Mouse (Mus musculus): ENCODE results near the gene Ksr1.

Ksr1 gene

GRCm38 (mm10) chr11:79099032-79099431, 47.2 kb downstream of the Ksr1 start:
- in situ Hi-C loops (cut with MboI, MseI), result no loop called here

DNA sequence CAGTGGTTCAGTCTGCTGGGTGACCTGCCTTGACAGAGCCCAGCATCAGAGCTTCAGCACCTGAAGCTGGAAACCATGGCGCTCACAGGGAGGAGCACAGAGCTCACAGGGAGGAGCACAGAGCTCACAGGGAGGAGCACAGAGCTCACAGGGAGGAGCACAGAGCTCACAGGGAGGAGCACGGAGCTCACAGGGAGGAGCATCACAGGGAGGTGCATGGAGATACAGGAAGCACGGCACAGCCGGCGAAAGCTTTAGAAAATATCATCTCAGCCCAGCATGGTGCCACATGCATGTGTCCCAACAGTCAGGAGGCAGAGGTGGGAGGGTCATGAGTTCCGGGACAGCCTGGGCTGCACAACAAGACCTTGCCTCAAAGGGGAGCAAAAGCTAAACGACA, 48.5 kb downstream of the Ksr1 start:
- in situ Hi-C loops (cut with MboI, MseI), result no loop called here

DNA sequence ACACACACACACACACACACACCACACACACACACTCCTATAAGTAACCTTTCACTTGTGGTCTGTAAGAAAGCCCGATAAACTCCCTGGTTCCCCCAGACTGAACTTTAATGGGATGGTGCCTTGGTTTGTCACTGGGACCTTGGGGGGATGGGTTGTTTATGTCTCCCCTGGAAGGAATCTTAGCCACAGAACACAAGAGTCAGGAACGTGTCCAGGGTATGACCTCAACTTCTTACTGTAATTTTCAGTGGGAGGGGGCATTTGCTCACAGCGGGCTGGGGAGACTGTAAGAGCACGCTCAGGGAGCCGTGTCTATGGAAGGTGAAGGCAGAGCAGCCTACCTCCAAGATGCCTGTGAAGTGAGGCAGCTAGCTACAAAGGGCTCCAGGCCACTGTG, 49.5 kb downstream of the Ksr1 start:
- in situ Hi-C loops (cut with MboI, MseI), result no loop called here

DNA sequence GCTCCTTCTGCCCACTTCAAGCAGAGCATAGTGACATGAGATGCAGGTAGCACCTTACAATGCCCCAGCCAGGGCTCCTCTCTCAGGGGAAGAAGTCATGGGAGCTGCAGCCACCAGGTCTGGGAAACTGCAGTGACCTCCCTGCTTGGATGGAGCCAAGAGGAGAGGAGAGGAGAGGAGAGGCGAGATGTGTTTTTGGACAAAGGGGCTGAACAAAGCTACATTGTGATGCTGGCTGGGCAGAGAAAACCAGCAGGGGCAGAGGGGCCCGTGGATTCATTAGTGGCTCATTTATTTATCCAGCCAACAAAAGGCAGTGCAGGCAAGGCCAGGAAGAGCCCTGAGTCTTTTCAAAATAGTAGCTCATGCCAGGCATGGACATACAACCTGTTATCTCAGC, 50.5 kb downstream of the Ksr1 start:
- in situ Hi-C loops (cut with MboI, MseI), result no loop called here

GRCm38 (mm10) chr11:79094727-79095126, 51.5 kb downstream of the Ksr1 start:
- in situ Hi-C loops (cut with MboI, MseI), result no loop called here

GRCm38 (mm10) chr11:79093986-79094695, 52.1 kb downstream of the Ksr1 start:
- in situ Hi-C loops (cut with MboI, MseI), result no loop called here

DNA sequence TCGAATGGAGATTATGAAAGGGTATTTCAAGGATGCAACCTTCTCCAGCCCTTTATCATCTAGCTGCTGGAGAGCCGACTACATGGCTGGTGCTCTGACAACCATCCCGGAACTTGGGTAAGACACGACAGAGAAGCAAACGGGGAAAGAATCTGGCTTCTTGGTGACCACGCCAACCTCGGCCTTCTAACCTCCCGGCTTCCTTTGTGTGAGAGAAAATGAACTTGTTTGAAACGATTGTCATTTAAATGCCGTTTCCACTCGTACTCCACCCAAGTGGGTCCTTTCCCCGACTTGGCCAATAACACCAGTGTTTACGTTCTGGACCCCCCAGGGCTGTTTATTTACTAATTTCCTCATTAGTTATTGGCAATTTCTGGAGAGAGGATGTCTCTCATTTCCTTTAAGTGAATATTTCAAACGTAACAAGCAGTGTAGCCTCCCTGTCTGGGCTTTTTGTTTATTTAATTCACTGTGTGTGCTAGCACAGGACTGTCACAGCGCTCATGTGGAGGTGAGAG, 52.8 kb downstream of the Ksr1 start:
- in situ Hi-C loops (cut with MboI, MseI), result no loop called here

GRCm38 (mm10) chr11:79092802-79093201, 53.4 kb downstream of the Ksr1 start:
- in situ Hi-C loops (cut with MboI, MseI), result no loop called here

GRCm38 (mm10) chr11:79092245-79092644, 54.0 kb downstream of the Ksr1 start:
- in situ Hi-C loops (cut with MboI, MseI), result no loop called here

GRCm38 (mm10) chr11:79089756-79090155, 56.5 kb downstream of the Ksr1 start:
- in situ Hi-C loops (cut with MboI, MseI), result no loop called here

DNA sequence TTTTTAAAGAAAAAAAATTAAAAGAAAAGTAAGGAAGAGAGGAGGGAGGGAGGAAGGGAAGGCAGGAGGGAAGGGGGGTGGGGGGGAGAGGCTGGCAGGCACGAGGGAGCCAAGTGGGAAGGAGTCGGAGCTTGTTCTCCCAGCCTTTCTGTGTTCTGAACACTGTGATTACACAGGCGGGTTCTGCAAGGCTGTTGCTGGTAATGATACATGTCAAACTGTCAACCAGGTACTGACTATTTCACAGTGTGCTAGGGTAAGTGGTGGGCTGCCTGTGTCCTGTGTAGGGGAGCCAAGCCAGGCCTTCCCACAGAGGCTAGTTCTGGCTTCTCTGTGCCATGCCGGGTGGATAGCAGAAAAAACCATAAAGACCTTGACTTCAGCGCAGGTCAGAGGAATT, 57.2 kb downstream of the Ksr1 start:
- in situ Hi-C loops (cut with MboI, MseI), result no loop called here

DNA sequence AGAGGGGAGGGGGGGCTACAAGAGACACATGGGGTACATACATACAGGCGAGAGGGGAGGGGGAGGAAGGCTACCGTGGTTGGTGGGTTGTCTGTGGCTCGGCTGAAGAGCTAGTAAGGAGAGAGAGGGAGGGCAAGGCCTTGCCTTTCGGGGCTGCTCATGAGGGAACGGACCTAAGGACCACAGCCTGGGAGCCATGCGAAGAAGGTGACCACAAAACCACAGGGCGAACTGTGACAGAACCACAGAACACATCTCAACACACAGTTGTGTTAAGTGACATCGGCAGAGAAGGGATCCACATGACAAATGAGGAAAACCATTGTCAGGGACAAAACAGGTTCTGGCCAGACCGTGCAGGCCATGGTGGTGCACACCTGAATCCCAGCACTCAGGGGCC, 57.9 kb downstream of the Ksr1 start:
- in situ Hi-C loops (cut with MboI, MseI), result no loop called here

DNA sequence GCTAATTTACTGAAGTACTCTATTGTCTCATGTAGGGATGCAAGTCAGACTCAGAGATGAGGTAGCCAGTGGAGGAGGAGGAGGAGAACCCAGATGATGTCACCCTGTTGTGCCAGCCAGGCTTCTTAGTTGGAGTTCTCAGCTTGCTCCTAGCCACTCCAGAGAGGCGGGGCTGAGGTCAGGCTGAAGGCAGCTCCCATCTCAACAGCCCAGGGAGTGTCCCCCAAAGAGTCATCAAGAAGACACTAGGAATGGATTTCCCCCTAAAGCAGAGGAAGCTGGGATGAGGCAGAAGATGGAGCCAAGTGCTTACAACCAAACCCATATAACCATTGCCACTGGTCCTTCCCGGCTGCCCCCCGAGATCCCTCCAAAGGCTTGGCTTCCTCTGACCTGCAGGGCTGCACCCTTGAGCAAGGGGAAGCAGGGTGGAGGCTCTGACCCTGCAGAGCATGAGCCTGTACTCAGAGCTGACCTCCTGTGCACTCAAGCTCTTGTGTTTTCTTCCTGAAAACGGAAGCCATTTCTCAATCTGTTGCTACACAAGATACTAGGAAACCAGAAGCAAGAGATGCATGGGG, 58.4 kb downstream of the Ksr1 start:
- in situ Hi-C loops (cut with MboI, MseI), result no loop called here

DNA sequence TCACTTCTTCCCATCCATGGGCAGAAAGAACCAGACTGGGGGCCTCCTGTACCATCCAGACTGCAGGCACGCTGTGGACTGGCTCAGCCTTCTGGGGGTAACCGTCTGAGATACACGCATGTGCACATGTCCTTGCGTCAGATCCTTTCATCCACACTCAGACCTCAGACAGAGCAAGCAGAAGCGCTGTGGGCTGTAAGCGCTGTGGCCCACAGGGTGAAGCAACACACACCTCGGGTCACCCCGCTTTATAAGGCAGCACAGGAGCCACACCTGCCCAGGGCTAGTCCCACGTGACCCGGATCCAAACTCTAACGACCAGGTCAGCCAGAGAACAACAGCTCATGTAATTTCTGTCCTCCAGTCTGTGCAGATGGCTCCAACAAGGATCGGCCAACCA, 59.4 kb downstream of the Ksr1 start:
- in situ Hi-C loops (cut with MboI, MseI), result no loop called here

DNA sequence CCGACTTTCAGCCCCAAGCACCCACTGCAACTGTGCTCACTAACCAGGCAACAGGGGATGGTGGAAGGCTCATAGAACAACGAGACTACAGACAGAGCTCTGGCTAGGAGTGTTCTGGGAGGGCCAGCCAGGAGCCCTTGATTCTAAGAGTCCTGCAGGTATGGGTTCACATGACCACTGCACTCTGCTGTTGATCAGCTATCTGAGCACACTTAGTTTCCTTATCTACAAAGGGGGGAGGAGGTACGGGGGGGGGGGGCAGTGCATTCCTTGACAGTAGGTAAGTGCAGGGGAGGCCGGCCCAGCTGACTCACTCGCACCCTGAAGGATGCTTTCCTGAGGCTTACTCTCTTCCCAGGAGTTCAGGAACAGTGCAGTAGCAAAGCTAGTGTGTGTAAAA, 61.1 kb downstream of the Ksr1 start:
- in situ Hi-C loops (cut with MboI, MseI), result no loop called here

- in situ Hi-C loops (cut with MboI, MseI), result no loop called here
Observed at GRCm38 (mm10) chr11:79083018-79083441, 63.2 kb downstream of the Ksr1 start.

GRCm38 (mm10) chr11:79080965-79081891, 65.0 kb downstream of the Ksr1 start:
- in situ Hi-C loops (cut with MboI, MseI), result no loop called here

GRCm38 (mm10) chr11:79080081-79080480, 66.1 kb downstream of the Ksr1 start:
- in situ Hi-C loops (cut with MboI, MseI), result no loop called here

DNA sequence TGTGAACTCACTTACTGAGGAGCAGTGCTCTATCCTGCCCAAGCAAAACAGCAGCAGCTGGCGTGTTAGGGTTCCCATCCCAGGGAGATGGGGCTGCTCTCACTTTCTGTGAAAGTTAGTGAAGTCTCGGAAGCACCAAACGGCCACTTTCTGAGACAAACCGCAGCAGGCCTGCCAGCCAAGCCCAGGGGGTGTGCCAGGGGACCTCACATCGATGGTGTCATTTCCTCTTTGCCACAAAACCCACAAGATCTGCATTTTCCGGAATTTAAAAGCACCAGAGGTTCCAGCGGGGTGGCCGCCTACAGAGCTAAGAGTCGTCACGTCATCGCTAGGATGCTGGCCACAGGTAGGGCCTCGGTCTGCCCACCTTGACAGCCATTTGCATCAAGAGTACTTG, 69.7 kb downstream of the Ksr1 start:
- in situ Hi-C loops (cut with MboI, MseI), result loop anchor here (10.0 kb wide), 1 partner anchor 68 kb away; the partner anchor contains the start of gene Ksr1

GRCm38 (mm10) chr11:79075044-79075443, 71.2 kb downstream of the Ksr1 start:
- in situ Hi-C loops (cut with MboI, MseI), result loop anchor here (10.0 kb wide), 1 partner anchor 70 kb away; the partner anchor contains the start of gene Ksr1

GRCm38 (mm10) chr11:79074611-79075010, 71.6 kb downstream of the Ksr1 start:
- in situ Hi-C loops (cut with MboI, MseI), result loop anchor here (10.0 kb wide), 1 partner anchor 70 kb away; the partner anchor contains the start of gene Ksr1

GRCm38 (mm10) chr11:79073583-79073982, 72.6 kb downstream of the Ksr1 start:
- in situ Hi-C loops (cut with MboI, MseI), result loop anchor here (10.0 kb wide), 1 partner anchor 71 kb away; the partner anchor contains the start of gene Ksr1

Data from T-helper 2 cell (primary cell).